Mouse (Mus musculus) lung, postnatal 0 days (tissue): Measurements from ENCODE around the gene 5730455P16Rik.

Experiments used
- CTCF ChIP-seq: IDR thresholded peaks from 2 replicates; pipeline ENCODE4 v1.5.1; 2016; ENCODE audit warnings: antibody characterized with exemption, mild to moderate bottlenecking
- EP300 ChIP-seq: IDR thresholded peaks from 2 replicates; pipeline ENCODE4 v1.6.1; 2016; ENCODE audit warnings: antibody characterized with exemption, mild to moderate bottlenecking, control low read depth

DNA sequence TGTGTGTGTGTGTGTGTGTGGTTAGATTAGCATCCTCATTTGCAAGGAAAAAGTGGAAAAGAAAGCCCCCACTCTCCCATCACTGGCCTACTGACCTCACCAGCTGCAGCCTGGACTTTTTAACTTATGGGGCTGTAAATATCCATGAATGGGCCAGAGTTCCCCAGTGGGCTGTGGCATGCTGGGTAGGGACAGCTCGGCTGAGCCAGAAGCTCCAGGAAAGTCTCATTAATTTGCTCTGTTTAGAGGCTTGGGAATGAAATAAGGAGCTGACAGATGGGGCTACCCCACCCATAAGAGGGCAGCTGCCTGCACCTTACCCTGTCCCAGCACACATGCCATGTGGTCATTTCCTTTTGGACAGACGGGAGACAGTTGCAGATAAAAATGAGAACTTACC lies 65.8 kb downstream of the 5730455P16Rik start:
- TF ChIP-seq EP300: no peak
- TF ChIP-seq CTCF: no peak
